Mouse (Mus musculus) kidney, adult 8-10 months (tissue): ENCODE results near the gene Zfp619.
"Not testable (repeated sequence)": the region's sequence is repeated elsewhere in the genome, so short reads cannot be mapped to it uniquely, and the experiment has no call there.

Experiments
- DNase-seq, 2 experiments: peaks; one replicate each; pipeline ENCODE4 v3.0.0; 2022

Zfp619 gene

DNA sequence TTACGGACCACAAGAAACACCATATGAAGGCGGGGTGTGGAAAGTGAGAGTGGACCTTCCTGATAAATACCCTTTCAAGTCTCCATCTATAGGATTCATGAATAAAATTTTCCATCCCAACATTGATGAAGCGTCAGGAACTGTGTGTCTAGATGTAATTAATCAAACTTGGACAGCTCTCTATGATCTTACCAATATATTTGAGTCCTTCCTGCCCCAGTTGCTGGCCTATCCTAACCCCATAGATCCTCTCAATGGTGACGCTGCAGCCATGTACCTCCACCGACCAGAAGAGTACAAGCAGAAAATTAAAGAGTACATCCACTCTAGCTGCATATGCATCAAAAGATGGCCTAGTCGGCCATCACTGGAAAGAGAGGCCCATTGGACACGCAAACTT lies 71.5 kb downstream of the Zfp619 start:
- DNase-seq, result not testable (repeated sequence)
